Mouse (Mus musculus) heart, embryonic 16.5 days (tissue): ENCODE measurements around the gene Hist1h2bh. TPM values are rescaled to one million over a fixed set of nuclear protein-coding genes. Genes with fewer than 3 reads are reported as not detected.
"Not testable (repeated sequence)": the region's sequence is repeated elsewhere in the genome, so short reads cannot be mapped to it uniquely, and the experiment has no call there.

Experiments
- ATAC-seq: fragments of 200-750 bp; cut with Nextera tagmentation; replicated peaks from 2 replicates; pipeline ENCODE4 v1.8.0; 2017; ENCODE audit warnings: moderate number of reproducible peaks; ENCODE audit not compliant: insufficient read depth, low FRiP score; ENCODE audit errors: extremely low read depth
- H3K27ac ChIP-seq: fragments of 300-500 bp; sonication (generic); 2 replicates; pipeline ENCODE4 v1.5.1; 2014; ENCODE audit warnings: mild to moderate bottlenecking, low read length, control low read depth, moderate library complexity
- H3K27me3 ChIP-seq: fragments of 300-500 bp; sonication (generic); 2 replicates; pipeline ENCODE4 v1.6.1; 2014; ENCODE audit warnings: low read length, mixed read lengths; ENCODE audit not compliant: control insufficient read depth, insufficient read depth
- H3K36me3 ChIP-seq: fragments of 300-500 bp; sonication (generic); 2 replicates; pipeline ENCODE4 v1.6.1; 2014; ENCODE audit not compliant: control insufficient read depth, insufficient read depth
- H3K4me1 ChIP-seq: fragments of 300-500 bp; sonication (generic); 2 replicates; pipeline ENCODE4 v1.6.1; 2014; ENCODE audit warnings: low read length, mixed read lengths; ENCODE audit not compliant: control insufficient read depth, insufficient read depth
- H3K4me2 ChIP-seq: fragments of 300-500 bp; sonication (generic); 2 replicates; pipeline ENCODE4 v1.6.1; 2014; ENCODE audit warnings: low read depth, mild to moderate bottlenecking, control low read depth, low read length
- H3K4me3 ChIP-seq: fragments of 300-500 bp; sonication (generic); 2 replicates; pipeline ENCODE4 v1.5.1; 2014; ENCODE audit warnings: mild to moderate bottlenecking, control low read depth, low read length
- H3K9ac ChIP-seq: fragments of 300-500 bp; sonication (generic); 2 replicates; pipeline ENCODE4 v1.6.1; 2014; ENCODE audit warnings: low read length, control low read depth
- H3K9me3 ChIP-seq: fragments of 300-500 bp; sonication (generic); replicated peaks from 2 replicates; pipeline ENCODE4 v1.6.1; 2016; ENCODE audit warnings: low read length; ENCODE audit not compliant: control insufficient read depth
- WGBS: fragments of 180-500 bp; shearing (Covaris S2); extraction: QIAGEN DNeasy Blood & Tissue Kit; methylation state at CpG from one replicate; pipeline ENCODE4 v1.1.7; 2014; 5-methylcytosine and 5-hydroxymethylcytosine counted together
- polyA plus RNA-seq: library from polyadenylated mRNA; unstranded; fragments of >200 nt; fragmentation: Nextera tagmentation; extraction: Ambion mirVana; gene quantifications from 2 replicates; pipeline ENCODE4 v1.2.1, GENCODE M21; 2015

Hist1h2bh gene
- polyA plus RNA-seq, 1 experiment from 2014 or later, result 0.38 TPM

DNA sequence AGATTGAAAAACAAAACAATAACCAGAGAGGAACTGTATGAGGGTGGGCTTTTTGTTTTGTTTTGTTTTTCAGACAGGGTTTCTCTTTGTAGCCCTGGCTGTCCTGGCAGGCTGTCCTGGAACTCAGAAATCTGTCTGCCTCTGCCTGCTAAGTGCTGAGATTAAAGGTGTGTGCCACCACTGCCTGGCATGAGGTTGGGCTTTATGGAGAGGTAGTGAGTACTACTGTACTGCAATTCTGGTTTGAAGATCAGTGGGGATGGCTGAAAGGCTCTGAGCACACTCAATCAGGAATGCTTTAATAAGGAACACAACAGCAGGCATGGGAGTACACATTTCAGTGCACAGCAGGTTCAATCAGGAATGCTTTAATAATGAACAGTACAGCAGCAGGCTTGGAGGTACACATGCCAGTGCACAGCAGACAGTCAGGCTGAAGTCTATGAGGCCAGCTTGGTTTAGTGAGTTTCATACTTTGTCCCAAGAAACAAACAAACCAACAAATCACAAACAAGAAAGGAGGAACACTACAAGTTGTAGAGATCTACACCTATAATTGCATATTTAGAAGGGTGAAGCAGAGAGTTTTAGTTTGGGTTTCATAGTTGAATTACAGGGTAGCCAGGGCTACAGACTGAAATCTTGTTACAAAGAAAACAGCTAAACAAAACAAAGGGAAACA is 40.3 kb upstream of the Hist1h2bh start:
- H3K9ac ChIP-seq, result no peak overlapping the region
- H3K4me2 ChIP-seq, result no peak overlapping the region

DNA sequence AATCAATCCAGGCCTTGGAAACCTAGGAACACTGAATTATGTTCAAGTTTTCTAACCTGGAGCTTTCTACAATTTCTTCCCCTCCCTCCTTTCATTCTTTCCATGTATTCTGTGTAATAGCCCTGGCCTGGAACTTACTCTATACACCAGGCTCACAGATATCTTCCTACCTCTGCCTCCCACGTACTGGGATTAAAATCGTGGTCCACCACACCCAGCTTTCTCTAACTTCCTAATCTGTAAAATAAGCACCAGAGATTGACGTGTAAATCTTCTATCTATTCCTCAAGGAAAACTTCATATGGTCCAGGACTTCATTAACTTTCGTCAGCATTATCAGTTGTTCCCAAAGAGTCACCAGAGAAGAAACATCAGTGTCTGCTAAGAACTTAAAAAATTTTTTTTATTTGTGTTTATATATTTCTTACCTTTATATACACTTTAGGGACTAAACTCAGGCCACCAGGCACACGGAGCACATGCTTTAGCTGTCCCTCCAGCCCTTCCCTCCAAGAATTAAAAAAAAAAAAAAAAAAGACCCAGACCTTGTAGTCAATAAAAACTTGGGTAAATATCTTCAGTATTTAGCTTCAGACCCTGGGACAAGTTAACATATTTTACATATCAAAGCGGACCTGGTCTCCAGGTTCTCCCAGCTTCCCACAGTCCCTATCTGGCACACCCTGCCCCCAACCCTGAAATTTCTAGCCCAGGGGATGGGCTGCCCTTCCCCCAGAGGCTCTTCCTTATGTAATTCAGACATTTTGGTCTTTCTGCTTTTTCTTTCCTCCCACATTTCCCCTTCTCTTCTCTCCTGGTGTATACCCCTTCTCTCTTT is 39.2 kb upstream of the Hist1h2bh start:
- H3K9ac ChIP-seq, result peak overlapping the region; percentile 75
- peaks cover 13% of the 10 kb centered on the region for H3K4me1 ChIP-seq
- H3K4me3 ChIP-seq, result peak overlapping the region; percentile 57
- peak overlapping the region; percentile 88 for H3K4me2 ChIP-seq
- H3K27me3 ChIP-seq, result no peaks in the 10 kb centered on the region
- no peaks in the 10 kb centered on the region for H3K9me3 ChIP-seq
- WGBS, result 19% methylated on average over 6 of the region's 6 CpGs
- H3K36me3 ChIP-seq, result no peaks in the 10 kb centered on the region
- peak overlapping the region; percentile 82 for H3K27ac ChIP-seq
- ATAC-seq, result no peak

More for the DNA sequence above, 40.3 kb upstream of the Hist1h2bh start:
- no peak overlapping the region for H3K4me3 ChIP-seq
- ATAC-seq, result no peak
- no peaks in the 10 kb centered on the region for H3K9me3 ChIP-seq
- no peaks in the 10 kb centered on the region for H3K36me3 ChIP-seq
- peaks cover 13% of the 10 kb centered on the region for H3K4me1 ChIP-seq
- peak overlapping the region; percentile 0; the same call in 1 of the 2 replicates for H3K27ac ChIP-seq
- H3K27me3 ChIP-seq, result no peaks in the 10 kb centered on the region

DNA sequence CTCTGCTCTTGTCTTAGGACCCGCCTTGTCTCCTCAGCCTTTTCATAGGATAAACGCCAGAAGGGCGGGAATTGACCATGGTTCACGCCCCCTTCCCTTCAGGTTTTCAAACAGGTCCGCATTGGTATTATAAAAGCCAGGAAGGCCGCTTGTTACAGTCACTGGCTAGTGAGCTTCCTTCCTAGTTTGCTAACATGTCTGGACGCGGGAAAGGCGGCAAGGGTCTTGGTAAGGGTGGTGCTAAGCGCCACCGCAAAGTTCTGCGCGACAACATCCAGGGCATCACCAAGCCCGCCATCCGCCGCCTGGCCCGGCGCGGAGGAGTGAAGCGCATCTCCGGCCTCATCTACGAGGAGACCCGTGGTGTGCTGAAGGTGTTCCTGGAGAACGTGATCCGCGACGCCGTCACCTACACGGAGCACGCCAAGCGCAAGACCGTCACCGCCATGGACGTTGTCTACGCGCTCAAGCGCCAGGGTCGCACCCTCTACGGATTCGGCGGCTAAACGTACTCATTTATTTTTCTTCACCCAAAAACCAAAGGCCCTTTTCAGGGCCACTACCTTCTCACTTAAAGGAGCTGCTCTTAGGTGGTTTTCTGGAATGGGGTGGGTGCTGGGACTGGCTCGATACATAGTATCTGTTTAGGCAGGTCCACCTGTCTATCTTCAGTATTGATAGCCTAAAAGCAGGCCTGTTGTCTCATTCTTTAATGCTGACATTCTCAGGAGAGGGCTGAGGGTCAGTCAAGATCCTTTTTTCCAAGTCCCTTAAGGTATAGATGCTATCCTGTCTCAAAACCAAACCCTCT is 38.4 kb upstream of the Hist1h2bh start, which contains the start of gene Hist1h4d:
Hist1h4d (plus strand) TSS at position 191 of the 811 bp plus-strand sequence.
- Histone ChIP-seq H3K27me3 (no peaks in the 10 kb centered on the region), H3K4me1 (peaks cover 18% of the 10 kb centered on the region), H3K4me2 (peak within 1 kb of the TSS; percentile 88), H3K27ac (peak within 1 kb of the TSS; percentile 82), H3K9me3 (no peaks in the 10 kb centered on the region), H3K4me3 (peak within 1 kb of the TSS; percentile 57), H3K36me3 (no peaks in the 10 kb centered on the region), H3K9ac (peak within 1 kb of the TSS; percentile 75)
- under 1% methylated on average over 43 of the region's 43 CpGs for WGBS
- peak; percentile 83 for ATAC-seq

DNA sequence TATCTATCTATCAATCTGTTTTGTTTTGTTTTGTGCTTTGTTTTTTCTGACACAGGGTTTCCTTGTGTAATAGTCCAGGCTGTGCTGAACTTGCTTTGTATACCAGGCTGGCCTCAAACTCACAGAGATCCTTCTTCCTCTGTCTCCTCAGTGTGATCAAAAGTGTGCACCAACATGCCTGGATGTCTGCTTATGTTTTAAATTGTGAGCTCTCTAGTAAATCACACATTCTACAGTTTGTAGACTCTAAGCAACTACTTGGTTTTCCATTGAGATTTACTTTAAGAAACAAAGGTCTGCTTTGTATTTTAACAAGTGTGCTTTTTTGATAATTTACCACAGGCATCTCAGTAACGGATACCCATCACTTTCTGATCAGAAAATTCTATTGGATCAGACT is 34.6 kb upstream of the Hist1h2bh start:
- WGBS, result 95% methylated on average over 1 of the region's 1 CpGs

DNA sequence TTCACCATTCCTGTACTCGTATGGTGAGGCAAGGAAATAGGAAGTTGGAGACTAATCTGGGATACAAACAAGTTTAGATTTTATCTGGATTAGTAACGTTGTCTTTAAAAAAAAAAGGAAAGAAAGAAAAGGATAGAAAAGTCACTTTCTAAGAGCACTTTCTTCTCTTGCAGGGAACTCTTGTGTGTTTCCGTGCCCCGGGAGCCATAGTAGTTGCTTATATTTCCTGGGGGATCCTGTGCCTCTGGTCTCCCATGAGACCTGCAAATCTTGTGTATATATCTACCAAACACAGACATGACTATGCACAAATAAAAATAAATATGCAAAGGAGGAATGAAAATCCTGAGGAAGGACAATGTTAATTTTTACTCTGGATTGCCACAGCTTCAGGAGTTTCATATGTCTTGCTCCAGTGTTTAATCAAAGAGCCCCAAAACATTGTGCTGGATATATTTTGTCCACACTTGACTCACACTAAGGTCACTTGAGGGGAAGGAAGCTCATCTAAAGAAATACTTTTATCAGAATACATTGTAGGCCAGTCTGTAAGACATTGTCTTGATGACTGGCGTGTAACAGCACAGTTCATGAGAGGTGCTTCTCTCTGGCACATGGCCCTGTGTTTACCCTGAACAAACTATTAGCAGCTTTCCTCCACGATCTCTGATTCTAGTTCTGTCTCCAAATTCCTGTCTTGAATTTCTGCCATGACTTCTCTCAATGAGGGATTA is 33.9 kb upstream of the Hist1h2bh start:
- ATAC-seq, result no peak
- H3K4me1 ChIP-seq, result peaks cover 27% of the 10 kb centered on the region
- no peaks in the 10 kb centered on the region for H3K9me3 ChIP-seq
- peak overlapping the region; percentile 66 for H3K27ac ChIP-seq
- H3K4me3 ChIP-seq, result peak overlapping the region; percentile 52
- H3K9ac ChIP-seq, result peak overlapping the region; percentile 72; the same call in 1 of the 2 replicates
- H3K36me3 ChIP-seq, result no peaks in the 10 kb centered on the region
- H3K27me3 ChIP-seq, result no peaks in the 10 kb centered on the region
- WGBS, result 56% methylated on average over 6 of the region's 6 CpGs
- H3K4me2 ChIP-seq, result peak overlapping the region; percentile 62

More for the DNA sequence above, 34.6 kb upstream of the Hist1h2bh start:
- Histone ChIP-seq H3K9me3 (no peaks in the 10 kb centered on the region), H3K9ac (no peak overlapping the region), H3K36me3 (no peaks in the 10 kb centered on the region), H3K27me3 (no peaks in the 10 kb centered on the region), H3K4me3 (no peak overlapping the region), H3K4me1 (peaks cover 24% of the 10 kb centered on the region), H3K27ac (no peak overlapping the region), H3K4me2 (no peak overlapping the region)
- ATAC-seq, result no peak

DNA sequence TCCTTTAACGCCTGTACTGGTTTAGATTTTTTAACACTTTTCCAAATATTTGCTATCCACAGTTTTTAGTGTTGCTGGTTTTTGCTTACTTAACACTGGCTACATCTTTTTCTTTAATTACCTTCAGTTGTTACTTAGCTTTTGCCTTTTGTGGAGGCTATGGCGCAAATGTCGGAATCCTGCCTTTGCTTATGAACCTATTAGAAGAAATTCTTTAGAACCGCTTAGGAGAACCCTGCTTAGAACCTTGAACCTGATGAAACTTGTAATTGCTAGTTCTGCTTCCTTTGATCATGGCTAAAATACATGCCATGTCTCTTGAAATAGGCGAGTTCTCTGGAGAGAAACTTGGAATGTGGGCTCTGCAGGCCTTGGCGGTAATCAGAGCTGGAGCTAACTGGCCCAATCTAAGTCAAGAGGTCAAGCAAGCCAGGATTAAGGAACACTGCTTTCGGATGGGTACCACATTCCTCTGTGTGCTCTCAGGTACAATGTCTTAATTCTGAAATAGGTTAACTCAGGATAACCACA is 33.2 kb upstream of the Hist1h2bh start:
- no peaks in the 10 kb centered on the region for H3K9me3 ChIP-seq
- H3K9ac ChIP-seq, result peak overlapping the region; percentile 72
- peak overlapping the region; percentile 66 for H3K27ac ChIP-seq
- WGBS, result 23% methylated on average over 7 of the region's 7 CpGs
- H3K4me2 ChIP-seq, result peak overlapping the region; percentile 62
- no peaks in the 10 kb centered on the region for H3K27me3 ChIP-seq
- H3K4me3 ChIP-seq, result peak overlapping the region; percentile 52
- no peaks in the 10 kb centered on the region for H3K36me3 ChIP-seq
- ATAC-seq, result no peak
- H3K4me1 ChIP-seq, result peaks cover 26% of the 10 kb centered on the region

DNA sequence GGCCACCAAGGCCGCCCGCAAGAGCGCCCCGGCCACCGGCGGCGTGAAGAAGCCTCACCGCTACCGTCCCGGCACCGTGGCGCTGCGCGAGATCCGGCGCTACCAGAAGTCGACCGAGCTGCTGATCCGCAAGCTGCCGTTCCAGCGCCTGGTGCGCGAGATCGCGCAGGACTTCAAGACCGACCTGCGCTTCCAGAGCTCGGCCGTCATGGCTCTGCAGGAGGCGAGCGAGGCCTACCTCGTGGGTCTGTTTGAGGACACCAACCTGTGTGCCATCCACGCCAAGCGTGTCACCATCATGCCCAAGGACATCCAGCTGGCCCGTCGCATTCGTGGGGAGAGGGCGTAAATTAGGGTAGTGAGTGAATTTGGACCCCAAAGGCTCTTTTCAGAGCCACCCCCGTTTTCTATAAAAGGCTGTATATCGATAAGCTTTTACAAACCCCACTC is 32.7 kb upstream of the Hist1h2bh start:
- H3K36me3 ChIP-seq, ATAC-seq, H3K27me3 ChIP-seq, H3K9me3 ChIP-seq: not testable (repeated sequence)
- Histone ChIP-seq H3K9ac (peak overlapping the region; percentile 72), H3K4me1 (peaks cover 26% of the 10 kb centered on the region), H3K27ac (peak overlapping the region; percentile 66), H3K4me3 (peak overlapping the region; percentile 52), H3K4me2 (peak overlapping the region; percentile 62)
- WGBS, result 2% methylated on average over 13 of the region's 40 CpGs

DNA sequence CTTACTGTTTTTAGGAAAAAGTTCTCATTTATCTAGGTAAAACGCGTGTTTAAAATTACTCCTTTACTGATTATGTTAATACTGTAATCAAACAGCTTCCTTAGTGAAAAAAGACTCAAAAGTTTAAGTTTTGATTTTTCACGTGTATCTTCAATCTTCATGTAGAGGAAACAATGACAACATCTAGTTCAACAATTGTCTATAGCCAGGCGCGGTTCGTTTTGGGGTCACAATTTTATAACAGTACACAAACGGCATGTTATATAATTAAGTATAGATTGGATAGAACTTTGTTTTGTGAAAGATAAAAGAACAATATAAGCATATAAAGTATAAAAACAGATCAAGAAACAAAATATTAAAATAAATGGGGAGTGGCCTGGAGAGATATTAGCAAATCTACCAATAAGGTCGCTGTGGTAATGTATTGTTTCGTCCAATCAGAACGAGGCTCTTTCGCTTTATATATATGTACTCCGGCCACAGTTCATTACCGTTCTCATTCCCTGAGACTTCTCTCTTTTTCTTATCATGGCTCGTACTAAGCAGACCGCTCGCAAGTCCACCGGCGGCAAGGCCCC is 32.2 kb upstream of the Hist1h2bh start, which contains the start of gene Hist1h3d:
Hist1h3d (plus strand) TSS at position 493 of the 581 bp plus-strand sequence.
- 2% methylated on average over 17 of the region's 18 CpGs for WGBS
- peak within 1 kb of the TSS; percentile 82 for H3K27ac ChIP-seq
- H3K36me3 ChIP-seq, result no peaks in the 10 kb centered on the region
- peak within 1 kb of the TSS; percentile 52 for H3K4me3 ChIP-seq
- H3K4me2 ChIP-seq, result peak within 1 kb of the TSS; percentile 62
- peaks cover 26% of the 10 kb centered on the region for H3K4me1 ChIP-seq
- H3K9ac ChIP-seq, result peak within 1 kb of the TSS; percentile 72
- H3K27me3 ChIP-seq, result no peaks in the 10 kb centered on the region
- peak; percentile 37 for ATAC-seq
- H3K9me3 ChIP-seq, result no peaks in the 10 kb centered on the region
